Mouse (Mus musculus): ENCODE measurements at regions not wholly inside any gene's neighbourhood (a gene's known extent, or its start where the extent isn't known, plus 50 kb on each side); places are given as distances from the start of the nearest gene placed in this dataset.

- no peaks in the 10 kb centered on the region for H3K36me3 ChIP-seq (ENCODE audit: control insufficient read depth, insufficient read depth, low read length)
- no peak overlapping the region for H3K27ac ChIP-seq (ENCODE audit: low read depth, low read length)
- H3K27me3 ChIP-seq (replicated peaks; ENCODE audit: control insufficient read depth, insufficient read depth, low read length), result no peaks in the 10 kb centered on the region
- WGBS, result 93% methylated on average over 6 of the region's 6 CpGs
- H3K4me1 ChIP-seq (ENCODE audit: control insufficient read depth, insufficient read depth, low read length), result no peaks in the 10 kb centered on the region
- no peak overlapping the region for H3K4me2 ChIP-seq (ENCODE audit: low read length)
- ATAC-seq, result no peak
- H3K4me3 ChIP-seq (ENCODE audit: low read depth, low read length), result no peak overlapping the region
- no peak overlapping the region for H3K9ac ChIP-seq (ENCODE audit: low read length)
- H3K9me3 ChIP-seq (replicated peaks; ENCODE audit: control insufficient read depth, low read length), result no peaks in the 10 kb centered on the region
- DNase-seq (ENCODE audit: low spot score), result no peak
These were observed 68.4 kb upstream of the Thpo start for GRCm38 (mm10) chr16:20802724-20803123.

GRCm38 (mm10) chr16:20800038-20800437, 65.7 kb upstream of the Thpo start:
- H3K27ac ChIP-seq (ENCODE audit: low read depth, low read length), result no peak overlapping the region
- WGBS, result 96% methylated on average over 3 of the region's 3 CpGs
- H3K4me1 ChIP-seq (ENCODE audit: control insufficient read depth, insufficient read depth, low read length), result no peaks in the 10 kb centered on the region
- no peak for ATAC-seq
- no peak overlapping the region for H3K4me3 ChIP-seq (ENCODE audit: low read depth, low read length)
- H3K9ac ChIP-seq (ENCODE audit: low read length), result no peak overlapping the region
- H3K4me2 ChIP-seq (ENCODE audit: low read length), result no peak overlapping the region
- no peaks in the 10 kb centered on the region for H3K27me3 ChIP-seq (replicated peaks; ENCODE audit: control insufficient read depth, insufficient read depth, low read length)
- H3K9me3 ChIP-seq (replicated peaks; ENCODE audit: control insufficient read depth, low read length), result no peaks in the 10 kb centered on the region
- no peaks in the 10 kb centered on the region for H3K36me3 ChIP-seq (ENCODE audit: control insufficient read depth, insufficient read depth, low read length)
- no peak for DNase-seq (ENCODE audit: low spot score)

- ATAC-seq, result no peak
These were observed 63.8 kb upstream of the Thpo start for GRCm38 (mm10) chr16:20798115-20798514.

GRCm38 (mm10) chr16:20794721-20795120, 60.4 kb upstream of the Thpo start:
- DNase-seq (ENCODE audit: low spot score) (no peak), ATAC-seq (no peak)
- Histone ChIP-seq H3K27ac (ENCODE audit: low read depth, low read length) (no peak overlapping the region), H3K9ac (ENCODE audit: low read length) (no peak overlapping the region), H3K4me1 (ENCODE audit: control insufficient read depth, insufficient read depth, low read length) (no peaks in the 10 kb centered on the region), H3K36me3 (ENCODE audit: control insufficient read depth, insufficient read depth, low read length) (no peaks in the 10 kb centered on the region), H3K4me3 (ENCODE audit: low read depth, low read length) (no peak overlapping the region), H3K9me3 (replicated peaks; ENCODE audit: control insufficient read depth, low read length) (no peaks in the 10 kb centered on the region), H3K27me3 (replicated peaks; ENCODE audit: control insufficient read depth, insufficient read depth, low read length) (no peaks in the 10 kb centered on the region), H3K4me2 (ENCODE audit: low read length) (no peak overlapping the region)
- 86% methylated on average over 1 of the region's 1 CpGs for WGBS

More at GRCm38 (mm10) chr16:20798115-20798514, 63.8 kb upstream of the Thpo start:
- Histone ChIP-seq H3K4me1 (ENCODE audit: control insufficient read depth, insufficient read depth, low read length) (no peaks in the 10 kb centered on the region), H3K27me3 (replicated peaks; ENCODE audit: control insufficient read depth, insufficient read depth, low read length) (no peaks in the 10 kb centered on the region), H3K9ac (ENCODE audit: low read length) (no peak overlapping the region), H3K36me3 (ENCODE audit: control insufficient read depth, insufficient read depth, low read length) (no peaks in the 10 kb centered on the region), H3K4me3 (ENCODE audit: low read depth, low read length) (no peak overlapping the region), H3K9me3 (replicated peaks; ENCODE audit: control insufficient read depth, low read length) (no peaks in the 10 kb centered on the region), H3K27ac (ENCODE audit: low read depth, low read length) (no peak overlapping the region), H3K4me2 (ENCODE audit: low read length) (no peak overlapping the region)
- DNase-seq (ENCODE audit: low spot score), result no peak
- 79% methylated on average over 4 of the region's 4 CpGs for WGBS
